Mouse (Mus musculus): ENCODE measurements at regions not wholly inside any gene's neighbourhood (a gene's known extent, or its start where the extent isn't known, plus 50 kb on each side); places are given as distances from the start of the nearest gene placed in this dataset.

- no peak for DNase-seq (ENCODE audit: low spot score in 2 of 2)
Measured at GRCm38 (mm10) chr4:88941955-88942354, 62.0 kb upstream of the Ifne start.

- DNase-seq (ENCODE audit: low spot score in 2 of 2) = no peak
Measured at GRCm38 (mm10) chr4:88940670-88941069, 60.7 kb upstream of the Ifne start.

- no peak for DNase-seq (ENCODE audit: low spot score in 2 of 2)
Measured at GRCm38 (mm10) chr4:88939397-88939796, 59.4 kb upstream of the Ifne start.

GRCm38 (mm10) chr4:88938712-88939032 is 58.7 kb upstream of the Ifne start:
- DNase-seq (ENCODE audit: low spot score in 2 of 2) = no peak

- DNase-seq (ENCODE audit: low spot score in 2 of 2) = peak; percentile 61 to 65
Measured at GRCm38 (mm10) chr4:88937866-88938711, 58.1 kb upstream of the Ifne start.

GRCm38 (mm10) chr4:88936976-88937375 is 57.0 kb upstream of the Ifne start:
- DNase-seq (ENCODE audit: low spot score in 2 of 2) = no peak

GRCm38 (mm10) chr4:88935901-88936300 is 55.9 kb upstream of the Ifne start:
- DNase-seq (ENCODE audit: low spot score in 2 of 2) = no peak

- DNase-seq (ENCODE audit: low spot score in 2 of 2) = no peak
Measured at GRCm38 (mm10) chr4:88935316-88935715, 55.3 kb upstream of the Ifne start.

GRCm38 (mm10) chr4:88934266-88935025 is 54.4 kb upstream of the Ifne start:
- DNase-seq (ENCODE audit: low spot score in 2 of 2) = no peak

GRCm38 (mm10) chr4:88931217-88931616 is 51.2 kb upstream of the Ifne start:
- no peak for DNase-seq (ENCODE audit: low spot score in 2 of 2)
